Mouse (Mus musculus) MEL (cell line): ENCODE data around the gene Myo7a.

Experiments
- CTCF ChIP-seq, 3 experiments: IDR thresholded peaks in 2 of 3; conservative IDR thresholded peaks in 1 of 3; 2 replicates each; pipeline ENCODE4 v1.5.1; 2011 to 2012; ENCODE audit warnings: low read length in 3 of 3, low read depth in 2 of 3, mild to moderate bottlenecking in 2 of 3, improper control_type of control experiment in 1 of 3, inconsistent platforms in 1 of 3, mixed read lengths in 1 of 3, moderate library complexity in 1 of 3; ENCODE audit not compliant: control insufficient read depth in 1 of 3, insufficient read depth in 1 of 3, poor library complexity in 1 of 3, severe bottlenecking in 1 of 3
- ELF1 ChIP-seq: IDR thresholded peaks from 2 replicates; pipeline ENCODE4 v1.6.1; 2014; ENCODE audit warnings: low read depth, mild to moderate bottlenecking, inconsistent platforms, low read length, improper control_type of control experiment, moderate library complexity
- JUND ChIP-seq: IDR thresholded peaks from 2 replicates; pipeline ENCODE4 v1.6.1; 2011; ENCODE audit warnings: low read depth, mild to moderate bottlenecking, improper control_type of control experiment, low read length
- POLR2A ChIP-seq, 2 experiments: IDR thresholded peaks; 2 replicates each; pipeline ENCODE4 v1.6.1; 2011 to 2012; ENCODE audit warnings: low read length in 2 of 2, mild to moderate bottlenecking in 2 of 2, control low read depth in 1 of 2, improper control_type of control experiment in 1 of 2, low read depth in 1 of 2, moderate library complexity in 1 of 2; ENCODE audit not compliant: control insufficient read depth in 1 of 2, insufficient read depth in 1 of 2, poor library complexity in 1 of 2
- RAD21 ChIP-seq: IDR thresholded peaks from 2 replicates; pipeline ENCODE4 v1.6.1; 2011; ENCODE audit warnings: mild to moderate bottlenecking, low read depth, low read length, improper control_type of control experiment
- SIN3A ChIP-seq: IDR thresholded peaks from 2 replicates; pipeline ENCODE4 v1.6.1; 2012; ENCODE audit warnings: low read length, improper control_type of control experiment, inconsistent platforms
- SMC3 ChIP-seq: IDR thresholded peaks from 2 replicates; pipeline ENCODE4 v1.6.1; 2011; ENCODE audit warnings: low read depth, low read length, improper control_type of control experiment

- TF ChIP-seq SMC3 (no peak), CTCF (IDR thresholded peaks at IDR 0.05 in 2 of 3, conservative IDR thresholded peaks at IDR 0.05 in 1 of 3; ENCODE audit: control insufficient read depth in 1 of 3, insufficient read depth in 1 of 3, low read depth in 2 of 3, low read length in 3 of 3, poor library complexity in 1 of 3, severe bottlenecking in 1 of 3) (no peak), POLR2A (IDR thresholded peaks at IDR 0.05; ENCODE audit: control insufficient read depth in 1 of 2, insufficient read depth in 1 of 2, low read depth in 1 of 2, low read length in 2 of 2, poor library complexity in 1 of 2) (no peak), RAD21 (no peak), ELF1 (no peak), SIN3A (no peak), JUND (no peak)
These were observed 26.1 kb upstream of the Myo7a start, which contains the start of gene Omp for GRCm38 (mm10) chr7:98145402-98145801.
